Mouse (Mus musculus): ENCODE results near the gene P2rx3. TPM values are rescaled to one million over a fixed set of nuclear protein-coding genes. Genes with fewer than 3 reads are reported as not detected.
A peak's percentile ranks its signal among the peaks of the same experiment; 100 is the strongest.

Gene P2rx3
- polyA plus RNA-seq, 1 experiment, result 0.30 TPM

GRCm38 (mm10) chr2:84975580-84975979 is 61.7 kb downstream of the P2rx3 start:
- no peak overlapping the region for H3ac ChIP-seq (ENCODE audit: control insufficient read depth, insufficient read length, low read depth)
- no peak overlapping the region for H3K4me3 ChIP-seq (ENCODE audit: insufficient read depth, poor library complexity, severe bottlenecking)
- peaks cover 6% of the 10 kb centered on the region for H3K27me3 ChIP-seq (ENCODE audit: control insufficient read depth, insufficient read depth, insufficient read length)
- no peaks in the 10 kb centered on the region for H3K79me2 ChIP-seq (ENCODE audit: control insufficient read depth, insufficient read depth)
- TF ChIP-seq MYOD1 (IDR thresholded peaks at IDR 0.05; ENCODE audit: control insufficient read depth, insufficient read length, low read depth) (no peak), CEBPB (IDR thresholded peaks at IDR 0.05; ENCODE audit: low read depth) (no peak), FOSL1 (IDR thresholded peaks at IDR 0.05; ENCODE audit: insufficient read depth, low read length, poor library complexity, severe bottlenecking) (no peak), MAX (IDR thresholded peaks at IDR 0.05) (no peak), USF1 (IDR thresholded peaks at IDR 0.05; ENCODE audit: low read depth) (no peak), MYOG (IDR thresholded peaks at IDR 0.05; ENCODE audit: control insufficient read depth, extremely low read depth, insufficient read length) (no peak), CTCF (IDR thresholded peaks at IDR 0.05; ENCODE audit: control insufficient read depth, insufficient read depth, insufficient read length) (no peak)
- no peaks in the 10 kb centered on the region for H3K79me3 ChIP-seq (ENCODE audit: low read depth)
- no peaks in the 10 kb centered on the region for H3K36me3 ChIP-seq (ENCODE audit: control insufficient read depth, insufficient read depth)

DNA sequence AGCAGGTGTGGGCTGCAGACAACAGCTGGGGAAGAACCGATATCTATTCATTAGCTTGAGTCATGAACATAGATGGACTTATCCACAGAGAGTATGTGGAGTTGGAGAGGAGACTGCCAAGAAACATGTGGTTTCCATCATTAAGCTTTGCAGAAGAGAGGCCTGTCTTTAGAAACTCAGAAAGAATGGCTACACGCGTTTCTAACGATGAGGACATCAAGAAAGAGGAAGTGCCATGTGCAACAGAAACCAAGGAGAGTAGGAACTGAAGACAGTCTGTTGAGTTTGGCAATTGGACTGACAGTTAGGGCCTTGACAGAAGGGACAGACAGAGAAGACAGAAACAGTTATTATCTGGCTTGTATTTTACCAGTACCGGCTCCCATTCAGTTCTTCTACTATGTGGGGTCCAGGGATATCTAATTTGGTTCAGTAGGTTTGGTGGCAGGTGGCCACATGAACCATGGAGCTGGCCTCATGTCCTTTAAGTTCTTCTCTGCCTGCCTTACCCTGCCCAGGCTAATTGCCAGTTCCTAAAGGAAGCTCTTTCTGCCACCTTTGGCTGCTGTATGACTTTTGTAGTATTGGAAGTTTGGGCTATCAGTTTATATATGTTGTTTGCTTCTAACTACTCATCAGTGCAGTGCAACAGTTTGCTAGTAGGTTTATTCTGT is 69.8 kb downstream of the P2rx3 start:
- peak; percentile 21 for TF ChIP-seq MYOD1 (IDR thresholded peaks at IDR 0.05; ENCODE audit: control insufficient read depth, insufficient read length, low read depth)
- TF ChIP-seq USF1 (IDR thresholded peaks at IDR 0.05; ENCODE audit: low read depth), result no peak
- TF ChIP-seq CEBPB (IDR thresholded peaks at IDR 0.05; ENCODE audit: low read depth), result no peak
- no peak for TF ChIP-seq CTCF (IDR thresholded peaks at IDR 0.05; ENCODE audit: control insufficient read depth, insufficient read depth, insufficient read length)
- TF ChIP-seq FOSL1 (IDR thresholded peaks at IDR 0.05; ENCODE audit: insufficient read depth, low read length, poor library complexity, severe bottlenecking), result no peak
- no peak for TF ChIP-seq MYOG (IDR thresholded peaks at IDR 0.05; ENCODE audit: control insufficient read depth, extremely low read depth, insufficient read length)
- TF ChIP-seq MAX (IDR thresholded peaks at IDR 0.05), result no peak
- H3ac ChIP-seq (ENCODE audit: control insufficient read depth, insufficient read length, low read depth), result no peak overlapping the region
- no peaks in the 10 kb centered on the region for H3K36me3 ChIP-seq (ENCODE audit: control insufficient read depth, insufficient read depth)
- H3K4me3 ChIP-seq (ENCODE audit: insufficient read depth, poor library complexity, severe bottlenecking), result no peak overlapping the region
- no peaks in the 10 kb centered on the region for H3K27me3 ChIP-seq (ENCODE audit: control insufficient read depth, insufficient read depth, insufficient read length)
- H3K79me2 ChIP-seq (ENCODE audit: control insufficient read depth, insufficient read depth), result no peaks in the 10 kb centered on the region
- no peaks in the 10 kb centered on the region for H3K79me3 ChIP-seq (ENCODE audit: low read depth)

- no peaks in the 10 kb centered on the region for H3K27me3 ChIP-seq (ENCODE audit: control insufficient read depth, insufficient read depth, insufficient read length)
- H3ac ChIP-seq (ENCODE audit: control insufficient read depth, insufficient read length, low read depth), result no peak overlapping the region
- TF ChIP-seq FOSL1 (IDR thresholded peaks at IDR 0.05; ENCODE audit: insufficient read depth, low read length, poor library complexity, severe bottlenecking) (no peak), USF1 (IDR thresholded peaks at IDR 0.05; ENCODE audit: low read depth) (no peak), MYOD1 (IDR thresholded peaks at IDR 0.05; ENCODE audit: control insufficient read depth, insufficient read length, low read depth) (no peak), MYOG (IDR thresholded peaks at IDR 0.05; ENCODE audit: control insufficient read depth, extremely low read depth, insufficient read length) (no peak), MAX (IDR thresholded peaks at IDR 0.05) (no peak), CEBPB (IDR thresholded peaks at IDR 0.05; ENCODE audit: low read depth) (no peak), CTCF (IDR thresholded peaks at IDR 0.05; ENCODE audit: control insufficient read depth, insufficient read depth, insufficient read length) (no peak)
- no peak overlapping the region for H3K4me3 ChIP-seq (ENCODE audit: insufficient read depth, poor library complexity, severe bottlenecking)
- no peaks in the 10 kb centered on the region for H3K36me3 ChIP-seq (ENCODE audit: control insufficient read depth, insufficient read depth)
- H3K79me2 ChIP-seq (ENCODE audit: control insufficient read depth, insufficient read depth), result no peaks in the 10 kb centered on the region
- H3K79me3 ChIP-seq (ENCODE audit: low read depth), result no peaks in the 10 kb centered on the region
Measured at GRCm38 (mm10) chr2:84964111-84964801, 73.0 kb downstream of the P2rx3 start.

DNA sequence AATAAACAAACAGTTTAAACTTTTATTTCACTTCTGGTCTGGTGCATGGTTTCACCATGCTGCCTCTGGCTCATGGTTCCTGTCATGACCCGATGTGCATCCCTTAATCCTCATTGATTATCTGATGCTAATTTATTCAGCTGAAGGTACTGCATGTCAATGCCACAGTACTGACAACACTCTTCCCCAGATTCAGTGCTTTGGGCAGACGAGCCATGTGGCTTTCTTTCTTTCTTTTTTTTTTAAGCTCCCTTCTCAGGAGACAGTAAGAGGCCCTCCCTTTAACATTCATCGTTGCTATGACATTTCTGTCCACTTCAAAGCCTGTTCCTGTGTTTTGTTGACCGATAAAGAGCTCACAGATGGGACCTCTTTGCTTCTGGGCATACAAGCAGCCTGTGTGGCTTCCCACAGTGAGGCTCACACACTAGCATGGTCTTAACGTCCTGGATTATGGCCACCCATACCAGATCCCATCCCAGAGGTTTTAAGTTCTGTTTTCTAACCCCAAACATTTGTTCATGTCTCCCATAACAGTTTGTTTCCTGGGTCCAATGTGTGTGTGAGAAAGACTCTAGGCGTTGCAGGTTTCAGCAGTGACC is 74.3 kb downstream of the P2rx3 start:
- no peaks in the 10 kb centered on the region for H3K36me3 ChIP-seq (ENCODE audit: control insufficient read depth, insufficient read depth)
- H3K4me3 ChIP-seq (ENCODE audit: insufficient read depth, poor library complexity, severe bottlenecking), result no peak overlapping the region
- no peaks in the 10 kb centered on the region for H3K27me3 ChIP-seq (ENCODE audit: control insufficient read depth, insufficient read depth, insufficient read length)
- H3K79me2 ChIP-seq (ENCODE audit: control insufficient read depth, insufficient read depth), result no peaks in the 10 kb centered on the region
- TF ChIP-seq USF1 (IDR thresholded peaks at IDR 0.05; ENCODE audit: low read depth) (no peak), MAX (IDR thresholded peaks at IDR 0.05) (no peak), CTCF (IDR thresholded peaks at IDR 0.05; ENCODE audit: control insufficient read depth, insufficient read depth, insufficient read length) (no peak), FOSL1 (IDR thresholded peaks at IDR 0.05; ENCODE audit: insufficient read depth, low read length, poor library complexity, severe bottlenecking) (no peak), MYOD1 (IDR thresholded peaks at IDR 0.05; ENCODE audit: control insufficient read depth, insufficient read length, low read depth) (no peak), MYOG (IDR thresholded peaks at IDR 0.05; ENCODE audit: control insufficient read depth, extremely low read depth, insufficient read length) (no peak), CEBPB (IDR thresholded peaks at IDR 0.05; ENCODE audit: low read depth) (no peak)
- H3ac ChIP-seq (ENCODE audit: control insufficient read depth, insufficient read length, low read depth), result no peak overlapping the region
- H3K79me3 ChIP-seq (ENCODE audit: low read depth), result no peaks in the 10 kb centered on the region

- no peak for TF ChIP-seq FOSL1 (IDR thresholded peaks at IDR 0.05; ENCODE audit: insufficient read depth, low read length, poor library complexity, severe bottlenecking)
- no peak for TF ChIP-seq MYOG (IDR thresholded peaks at IDR 0.05; ENCODE audit: control insufficient read depth, extremely low read depth, insufficient read length)
- no peak for TF ChIP-seq CTCF (IDR thresholded peaks at IDR 0.05; ENCODE audit: control insufficient read depth, insufficient read depth, insufficient read length)
- no peak for TF ChIP-seq USF1 (IDR thresholded peaks at IDR 0.05; ENCODE audit: low read depth)
- TF ChIP-seq CEBPB (IDR thresholded peaks at IDR 0.05; ENCODE audit: low read depth), result no peak
- TF ChIP-seq MAX (IDR thresholded peaks at IDR 0.05), result no peak
- no peak for TF ChIP-seq MYOD1 (IDR thresholded peaks at IDR 0.05; ENCODE audit: control insufficient read depth, insufficient read length, low read depth)
- no peaks in the 10 kb centered on the region for H3K36me3 ChIP-seq (ENCODE audit: control insufficient read depth, insufficient read depth)
- H3K4me3 ChIP-seq (ENCODE audit: insufficient read depth, poor library complexity, severe bottlenecking), result no peak overlapping the region
- H3K79me3 ChIP-seq (ENCODE audit: low read depth), result no peaks in the 10 kb centered on the region
- H3K27me3 ChIP-seq (ENCODE audit: control insufficient read depth, insufficient read depth, insufficient read length), result no peaks in the 10 kb centered on the region
- no peaks in the 10 kb centered on the region for H3K79me2 ChIP-seq (ENCODE audit: control insufficient read depth, insufficient read depth)
- H3ac ChIP-seq (ENCODE audit: control insufficient read depth, insufficient read length, low read depth), result no peak overlapping the region
Measured at GRCm38 (mm10) chr2:84961901-84962300, 75.4 kb downstream of the P2rx3 start.

Data from C2C12 (cell line).